Mouse (Mus musculus) Muller cell, postnatal 12 days (primary cell): ENCODE measurements around the gene Smarcal1.

ENCODE experiments used
- DNase-seq: peaks from one replicate; pipeline ENCODE4 v3.0.0-alpha.2; 2015; ENCODE audit errors: inconsistent ontology term

Smarcal1 gene

GRCm38 (mm10) chr1:72582947-72583731 is at the start of gene Smarcal1:
Smarcal1 (plus strand) TSS chr1:72583251.
- peak; percentile 97 for DNase-seq

GRCm38 (mm10) chr1:72533439-72533838 is 49.6 kb upstream of the Smarcal1 start:
- DNase-seq = no peak

- DNase-seq = peak; percentile 25
These were observed 47.1 kb upstream of the Smarcal1 start for GRCm38 (mm10) chr1:72535725-72536571.

- DNase-seq = peak; percentile 80
These were observed 46.3 kb upstream of the Smarcal1 start, which contains the start of gene March4 for GRCm38 (mm10) chr1:72536611-72537351. March4 (minus strand) TSS chr1:72536930.

- peak; percentile 85 for DNase-seq
These were observed 44.8 kb upstream of the Smarcal1 start for GRCm38 (mm10) chr1:72538266-72538665.

GRCm38 (mm10) chr1:72550317-72550716 is 32.7 kb upstream of the Smarcal1 start:
- DNase-seq = no peak

- no peak for DNase-seq
These were observed 26.6 kb upstream of the Smarcal1 start for GRCm38 (mm10) chr1:72556471-72556870.

- no peak for DNase-seq
These were observed 24.4 kb upstream of the Smarcal1 start for GRCm38 (mm10) chr1:72558625-72559024.

GRCm38 (mm10) chr1:72564334-72564962 is 18.6 kb upstream of the Smarcal1 start:
- peak; percentile 73 for DNase-seq

GRCm38 (mm10) chr1:72567056-72567455 is 16.0 kb upstream of the Smarcal1 start:
- DNase-seq = no peak

GRCm38 (mm10) chr1:72568725-72569124 is 14.3 kb upstream of the Smarcal1 start:
- no peak for DNase-seq

GRCm38 (mm10) chr1:72574047-72574446 is 9.0 kb upstream of the Smarcal1 start:
- no peak for DNase-seq

- no peak for DNase-seq
These were observed 8.4 kb upstream of the Smarcal1 start for GRCm38 (mm10) chr1:72574608-72575007.

- no peak for DNase-seq
These were observed 7.9 kb upstream of the Smarcal1 start for GRCm38 (mm10) chr1:72575121-72575520.

- DNase-seq = no peak
These were observed 5.5 kb upstream of the Smarcal1 start for GRCm38 (mm10) chr1:72577481-72577922.

- DNase-seq = no peak
These were observed 4.7 kb upstream of the Smarcal1 start for GRCm38 (mm10) chr1:72578351-72578750.

GRCm38 (mm10) chr1:72578806-72579205 is 4.2 kb upstream of the Smarcal1 start:
- DNase-seq = no peak

- DNase-seq = no peak
These were observed 855 bp downstream of the Smarcal1 start for GRCm38 (mm10) chr1:72583906-72584305.

GRCm38 (mm10) chr1:72585971-72586875 is 3.2 kb downstream of the Smarcal1 start:
- DNase-seq = no peak

GRCm38 (mm10) chr1:72587532-72587931 is 4.5 kb downstream of the Smarcal1 start:
- DNase-seq = no peak
